In the genomic region with DNA sequence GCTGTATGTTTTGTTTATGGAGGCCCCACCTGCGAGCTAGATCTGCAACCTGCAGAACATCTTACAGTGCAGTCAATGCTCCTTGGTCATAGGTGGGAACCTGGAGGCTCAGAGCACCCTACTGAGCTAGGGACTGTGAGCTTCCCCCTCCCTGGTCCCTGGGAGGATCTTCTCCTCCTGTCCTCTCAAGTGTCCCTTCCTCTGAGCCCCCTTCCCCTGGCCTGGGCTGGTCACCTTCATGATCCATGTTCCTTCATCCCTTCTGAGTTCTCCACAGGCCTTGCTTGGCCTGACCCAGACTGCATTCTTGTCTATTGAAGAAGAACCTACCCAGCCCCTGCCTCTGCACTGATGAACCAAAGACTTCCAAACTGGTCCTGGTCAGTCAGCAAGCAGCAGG, we compare ENCODE assay signal across 9 mouse cellular contexts. TPM values are rescaled to one million over a fixed set of nuclear protein-coding genes. Genes with fewer than 3 reads are reported as not detected.
DNase-seq lines count a peak whose midpoint lies in the region; ATAC-seq lines count a peak whose summit lies in the region.
"Had no signal": no experiment of that assay in that cellular context is flagged by ENCODE, and none has a peak within 500 bp of the region (broad histone marks: within the 10 kb centered on the region; RNA-seq: fewer than 3 reads in every experiment).

No protein-coding gene starts in this region.

- WGBS in kidney, embryonic 14.5 days = 40% methylated on average over 1 of the region's 1 CpGs
- WGBS in embryonic facial prominence, embryonic 13.5 days = 39% methylated on average over 1 of the region's 1 CpGs
- 70% methylated on average over 1 of the region's 1 CpGs for WGBS in hindbrain, embryonic 11.5 days
- 57% methylated on average over 1 of the region's 1 CpGs for WGBS in midbrain, embryonic 11.5 days

- H3K4me3 ChIP-seq in kidney, embryonic 14.5 days (ENCODE audit: low read length) = no peak overlapping the region
- H3K4me3 ChIP-seq in embryonic facial prominence, embryonic 13.5 days = peak overlapping the region; percentile 38; the same call in 1 of the 2 replicates
- no peak overlapping the region for H3K4me3 ChIP-seq in hindbrain, embryonic 11.5 days (ENCODE audit: low read depth, low read length)
- no peak overlapping the region for H3K4me3 ChIP-seq in midbrain, embryonic 11.5 days (ENCODE audit: low read depth, low read length)

- peaks cover 35% of the 10 kb centered on the region for H3K4me1 ChIP-seq in kidney, embryonic 14.5 days (ENCODE audit: control insufficient read depth, insufficient read depth, low read length)
- H3K4me1 ChIP-seq in embryonic facial prominence, embryonic 13.5 days = peaks cover 37% of the 10 kb centered on the region
- peaks cover 17% of the 10 kb centered on the region for H3K4me1 ChIP-seq in hindbrain, embryonic 11.5 days (replicated peaks; ENCODE audit: control insufficient read depth, insufficient read depth, low read length)
- H3K4me1 ChIP-seq in midbrain, embryonic 11.5 days (ENCODE audit: control insufficient read depth, insufficient read depth, low read length) = peaks cover 31% of the 10 kb centered on the region

- no peak for DNase-seq in kidney, adult 9 months
- no peak for DNase-seq in hindbrain, embryonic 11.5 days (ENCODE audit: low spot score)
- no peak for DNase-seq in midbrain, embryonic 11.5 days (ENCODE audit: low spot score, missing footprints)
- no peak for DNase-seq in right cerebral cortex, postnatal 36 days (ENCODE audit: low spot score in 2 of 2)
- DNase-seq in urinary bladder, postnatal 36 days (ENCODE audit: low spot score in 2 of 2) = no peak

- peak overlapping the region; percentile 13 for H3K27ac ChIP-seq in kidney, embryonic 14.5 days (ENCODE audit: low read depth, low read length)
- H3K27ac ChIP-seq in embryonic facial prominence, embryonic 13.5 days = peak overlapping the region; percentile 98
- peak overlapping the region; percentile 85 for H3K27ac ChIP-seq in hindbrain, embryonic 11.5 days (ENCODE audit: low read depth, low read length)
- peak overlapping the region; percentile 97 for H3K27ac ChIP-seq in midbrain, embryonic 11.5 days (ENCODE audit: low read depth, low read length)

- peaks cover 7% of the 10 kb centered on the region; the same call in 1 of the 2 replicates for H3K9me3 ChIP-seq in kidney, embryonic 14.5 days (ENCODE audit: control insufficient read depth, low read length)
- no peaks in the 10 kb centered on the region for H3K9me3 ChIP-seq in embryonic facial prominence, embryonic 13.5 days
- no peaks in the 10 kb centered on the region for H3K9me3 ChIP-seq in hindbrain, embryonic 11.5 days (ENCODE audit: control insufficient read depth, low read length)
- 0 out of 2 replicates have a peak, but pooled peaks cover 3% of the 10 kb centered on the region for H3K9me3 ChIP-seq in midbrain, embryonic 11.5 days (ENCODE audit: control insufficient read depth, low read length)

- H3K4me2 ChIP-seq in kidney, embryonic 14.5 days (replicated peaks; ENCODE audit: low read depth, low read length) = peak overlapping the region; percentile 44; the same call in 1 of the 2 replicates
- peak overlapping the region; percentile 61 for H3K4me2 ChIP-seq in embryonic facial prominence, embryonic 13.5 days
- peak overlapping the region; percentile 6; the same call in 1 of the 2 replicates for H3K4me2 ChIP-seq in hindbrain, embryonic 11.5 days (replicated peaks; ENCODE audit: low read depth, low read length)
- peak overlapping the region; percentile 60 for H3K4me2 ChIP-seq in midbrain, embryonic 11.5 days

- ATAC-seq in kidney, embryonic 14.5 days (ENCODE audit: low FRiP score, low TSS enrichment) = no peak
- no peak for ATAC-seq in embryonic facial prominence, embryonic 13.5 days (ENCODE audit: insufficient number of reproducible peaks, insufficient read depth, low FRiP score, low TSS enrichment, low read depth)
- no peak for ATAC-seq in hindbrain, embryonic 11.5 days (ENCODE audit: low FRiP score)
- peak; percentile 0; the same call in 1 of the 2 replicates for ATAC-seq in midbrain, embryonic 11.5 days (ENCODE audit: low FRiP score)
- ATAC-seq in megakaryocyte-erythroid progenitor cell, adult 5-6 weeks (replicated peaks; ENCODE audit: low FRiP score, low TSS enrichment, poor library complexity, severe bottlenecking) = no peak; the same call in 1 of the 2 replicates

- no peaks in the 10 kb centered on the region for H3K36me3 ChIP-seq in kidney, embryonic 14.5 days (ENCODE audit: control insufficient read depth, insufficient read depth, low read length)
- H3K36me3 ChIP-seq in embryonic facial prominence, embryonic 13.5 days = no peaks in the 10 kb centered on the region
- no peaks in the 10 kb centered on the region for H3K36me3 ChIP-seq in hindbrain, embryonic 11.5 days (ENCODE audit: control insufficient read depth, insufficient read depth, low read length)
- H3K36me3 ChIP-seq in midbrain, embryonic 11.5 days (ENCODE audit: control insufficient read depth, insufficient read depth, low read length) = no peaks in the 10 kb centered on the region

- no peak overlapping the region for H3K9ac ChIP-seq in kidney, embryonic 14.5 days (ENCODE audit: low read depth, low read length)
- no peak overlapping the region for H3K9ac ChIP-seq in embryonic facial prominence, embryonic 13.5 days
- no peak overlapping the region; the same call in 1 of the 2 replicates for H3K9ac ChIP-seq in hindbrain, embryonic 11.5 days (ENCODE audit: low read depth, low read length)
- peak overlapping the region; percentile 70 for H3K9ac ChIP-seq in midbrain, embryonic 11.5 days (ENCODE audit: low read length)

- peaks cover 6% of the 10 kb centered on the region for H3K27me3 ChIP-seq in kidney, embryonic 14.5 days (ENCODE audit: control insufficient read depth, insufficient read depth, low read length)
- H3K27me3 ChIP-seq in embryonic facial prominence, embryonic 13.5 days = peaks cover 33% of the 10 kb centered on the region
- H3K27me3 ChIP-seq in hindbrain, embryonic 11.5 days (ENCODE audit: control insufficient read depth, insufficient read depth, low read length) = no peaks in the 10 kb centered on the region; the same call in 1 of the 2 replicates
- no peaks in the 10 kb centered on the region; the same call in 1 of the 2 replicates for H3K27me3 ChIP-seq in midbrain, embryonic 11.5 days (ENCODE audit: control insufficient read depth, insufficient read depth, low read length)

RNA-seq across cellular contexts. Expression of gene Pck1, which starts 21.7 kb away (rescaled TPM):
- 0.60 and 3.0 TPM in 2 replicates for polyA plus RNA-seq in kidney, embryonic 14.5 days (2014; fragmentation: Nextera tagmentation; extraction: Ambion mirVana)
- polyA plus RNA-seq in embryonic facial prominence, embryonic 13.5 days (2015; fragmentation: Nextera tagmentation; extraction: Ambion mirVana) = 0.22 TPM in 1 of 2 replicates, not detected in the other
- polyA plus RNA-seq in hindbrain, embryonic 11.5 days (2014; fragmentation: Nextera tagmentation; extraction: Ambion mirVana) = not detected in 2 replicates
- polyA plus RNA-seq in midbrain, embryonic 11.5 days (2014; fragmentation: Nextera tagmentation; extraction: Ambion mirVana) = not detected in 2 replicates
- not detected in 2 replicates for total RNA-seq in megakaryocyte-erythroid progenitor cell, adult 5-6 weeks (2014; fragmentation: Nextera tagmentation)
- not detected in 2 replicates for total RNA-seq in megakaryocyte-erythroid progenitor cell, adult 5-6 weeks (2017)
- total RNA-seq: left cerebral cortex, postnatal 10 days had no signal

RNA-seq across cellular contexts. Expression of gene Zbp1, which starts 44.2 kb away (rescaled TPM):
- polyA plus RNA-seq in kidney, embryonic 14.5 days (2014; fragmentation: Nextera tagmentation; extraction: Ambion mirVana) = 0.26 TPM in 1 of 2 replicates, not detected in the other
- 0.13 TPM in 1 of 2 replicates, not detected in the other for polyA plus RNA-seq in embryonic facial prominence, embryonic 13.5 days (2015; fragmentation: Nextera tagmentation; extraction: Ambion mirVana)
- 0.33 TPM in 1 of 2 replicates, not detected in the other for polyA plus RNA-seq in hindbrain, embryonic 11.5 days (2014; fragmentation: Nextera tagmentation; extraction: Ambion mirVana)
- 0.46 and 0.55 TPM in 2 replicates for polyA plus RNA-seq in midbrain, embryonic 11.5 days (2014; fragmentation: Nextera tagmentation; extraction: Ambion mirVana)
- total RNA-seq in megakaryocyte-erythroid progenitor cell, adult 5-6 weeks (2014; fragmentation: Nextera tagmentation) = 1.3 and 2.5 TPM in 2 replicates
- 4.8 TPM in 1 of 2 replicates, not detected in the other for total RNA-seq in megakaryocyte-erythroid progenitor cell, adult 5-6 weeks (2017)

RNA-seq across cellular contexts. Expression of gene Ctcfl, which starts 55.2 kb away (rescaled TPM):
- polyA plus RNA-seq in kidney, embryonic 14.5 days (2014; fragmentation: Nextera tagmentation; extraction: Ambion mirVana) = 0.07 and 0.08 TPM in 2 replicates
- polyA plus RNA-seq in embryonic facial prominence, embryonic 13.5 days (2015; fragmentation: Nextera tagmentation; extraction: Ambion mirVana) = 0.14 TPM in 1 of 2 replicates, not detected in the other
- 0.06 TPM in 2 replicates for polyA plus RNA-seq in hindbrain, embryonic 11.5 days (2014; fragmentation: Nextera tagmentation; extraction: Ambion mirVana)
- 0.08 TPM in 1 of 2 replicates, not detected in the other for polyA plus RNA-seq in midbrain, embryonic 11.5 days (2014; fragmentation: Nextera tagmentation; extraction: Ambion mirVana)
- not detected in 2 replicates for total RNA-seq in megakaryocyte-erythroid progenitor cell, adult 5-6 weeks (2014; fragmentation: Nextera tagmentation)
- total RNA-seq in megakaryocyte-erythroid progenitor cell, adult 5-6 weeks (2017) = not detected in 2 replicates
- total RNA-seq: left cerebral cortex, postnatal 10 days had no signal

Comparison
In these comparisons a context has a peak if more than half of its experiments do, and no peak if none do; other contexts are left out.
1. H3K27ac ChIP-seq: peak in every context shown above with its lines; median percentile 98 in embryonic facial prominence, embryonic 13.5 days; 97 in midbrain, embryonic 11.5 days; 85 in hindbrain, embryonic 11.5 days; 13 in kidney, embryonic 14.5 days.
2. H3K4me2 ChIP-seq: peak in every context shown above with its lines; median percentile 61 in embryonic facial prominence, embryonic 13.5 days; 60 in midbrain, embryonic 11.5 days; 44 in kidney, embryonic 14.5 days; 6 in hindbrain, embryonic 11.5 days.